Mouse (Mus musculus) intestine, embryonic 14.5 days (tissue): ENCODE measurements around the gene Cass4. TPM values are rescaled to one million over a fixed set of nuclear protein-coding genes. Genes with fewer than 3 reads are reported as not detected.

ENCODE experiments used
- ATAC-seq: fragments of 200-750 bp; cut with Nextera tagmentation; replicated peaks from 2 replicates; pipeline ENCODE4 v1.8.0; 2017; ENCODE audit warnings: low read depth, moderate number of reproducible peaks, moderate TSS enrichment, moderate library complexity; ENCODE audit not compliant: low FRiP score, low TSS enrichment
- DNase-seq: peaks from one replicate; pipeline ENCODE4 v3.0.0-alpha.2; 2018; ENCODE audit warnings: low spot score
- H3K27ac ChIP-seq: fragments of 300-500 bp; sonication (generic); 2 replicates; pipeline ENCODE4 v1.5.1; 2014; ENCODE audit warnings: low read depth, mild to moderate bottlenecking, control low read depth
- H3K27me3 ChIP-seq: fragments of 300-500 bp; sonication (generic); replicated peaks from 2 replicates; pipeline ENCODE4 v1.6.1; 2014; ENCODE audit warnings: low read length, control low read depth; ENCODE audit not compliant: control insufficient read depth, insufficient read depth
- H3K36me3 ChIP-seq: fragments of 300-500 bp; sonication (generic); 2 replicates; pipeline ENCODE4 v1.6.1; 2014; ENCODE audit warnings: low read length, control low read depth; ENCODE audit not compliant: control insufficient read depth, insufficient read depth
- H3K4me1 ChIP-seq: fragments of 300-500 bp; sonication (generic); replicated peaks from 2 replicates; pipeline ENCODE4 v1.6.1; 2014; ENCODE audit warnings: low read length, control low read depth, mixed read lengths; ENCODE audit not compliant: control insufficient read depth, insufficient read depth
- H3K4me2 ChIP-seq: fragments of 300-500 bp; sonication (generic); 2 replicates; pipeline ENCODE4 v1.6.1; 2014; ENCODE audit warnings: low read length
- H3K4me3 ChIP-seq: fragments of 300-500 bp; sonication (generic); 2 replicates; pipeline ENCODE4 v1.5.1; 2014; ENCODE audit warnings: low read depth, low read length, control low read depth, mixed read lengths
- H3K9ac ChIP-seq: fragments of 300-500 bp; sonication (generic); 2 replicates; pipeline ENCODE4 v1.6.1; 2014; ENCODE audit warnings: mild to moderate bottlenecking, low read length
- H3K9me3 ChIP-seq: fragments of 300-500 bp; sonication (generic); 2 replicates; pipeline ENCODE4 v1.6.1; 2016; ENCODE audit warnings: low read length, control low read depth; ENCODE audit not compliant: control insufficient read depth
- WGBS: fragments of 180-500 bp; shearing (Covaris S2); extraction: QIAGEN DNeasy Blood & Tissue Kit; methylation state at CpG from one replicate; pipeline ENCODE4 v1.1.7; 2014; 5-methylcytosine and 5-hydroxymethylcytosine counted together
- polyA plus RNA-seq: library from polyadenylated mRNA; unstranded; fragments of >200 nt; fragmentation: Nextera tagmentation; extraction: Ambion mirVana; gene quantifications from 2 replicates; pipeline ENCODE4 v1.2.1, GENCODE M21; 2014

Cass4 gene
- polyA plus RNA-seq, 1 experiment from 2014 or later, result 0.45 TPM

DNA sequence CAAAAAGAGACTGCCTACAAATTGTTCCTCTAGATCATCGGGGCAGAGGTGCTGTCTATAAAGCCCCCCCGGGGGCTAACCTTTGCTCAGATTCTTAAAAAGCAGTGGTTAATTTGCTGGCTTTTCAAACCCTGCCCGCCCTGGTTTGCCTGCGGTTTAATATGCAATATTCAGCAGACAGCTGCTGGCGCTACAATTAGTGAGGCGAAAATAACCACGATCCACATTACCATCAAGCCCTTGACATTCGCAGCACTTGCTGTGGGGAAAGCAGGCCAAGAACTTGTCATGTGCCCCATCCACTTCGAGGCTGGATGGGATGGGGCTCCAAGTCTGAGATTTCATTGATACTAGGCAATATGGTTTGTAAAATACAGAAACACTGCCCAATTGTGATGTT, 40.4 kb upstream of the Cass4 start:
- Histone ChIP-seq H3K4me1 (peaks cover 9% of the 10 kb centered on the region), H3K27ac (no peak overlapping the region), H3K4me3 (no peak overlapping the region), H3K9ac (no peak overlapping the region), H3K9me3 (no peaks in the 10 kb centered on the region), H3K4me2 (no peak overlapping the region), H3K27me3 (no peaks in the 10 kb centered on the region), H3K36me3 (peaks cover 43% of the 10 kb centered on the region)
- no peak for ATAC-seq
- DNase-seq, result no peak
- WGBS, result 87% methylated on average over 9 of the region's 9 CpGs

DNA sequence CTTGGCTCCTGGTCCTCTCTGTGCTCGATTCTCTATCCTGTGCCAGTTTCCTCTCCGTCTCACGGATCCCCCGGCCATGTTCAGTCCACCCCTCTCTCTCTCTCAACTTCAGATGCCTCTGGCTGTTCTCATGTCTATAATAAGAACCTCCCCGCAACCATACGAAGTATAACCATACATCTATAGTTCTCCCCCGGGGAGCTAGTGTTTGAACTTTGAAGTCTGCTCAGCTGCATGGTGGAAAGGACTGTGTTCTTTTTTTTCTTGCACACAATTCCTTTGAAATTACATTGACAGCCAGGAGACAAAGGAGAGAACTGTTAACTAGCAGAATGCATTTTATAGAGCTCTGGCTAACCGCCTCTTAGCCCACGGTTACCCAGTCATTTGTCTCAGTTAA, 38.8 kb upstream of the Cass4 start:
- ATAC-seq (no peak), DNase-seq (no peak)
- Histone ChIP-seq H3K4me2 (no peak overlapping the region), H3K27ac (no peak overlapping the region), H3K9me3 (no peaks in the 10 kb centered on the region), H3K4me1 (no peaks in the 10 kb centered on the region), H3K27me3 (no peaks in the 10 kb centered on the region), H3K4me3 (no peak overlapping the region), H3K36me3 (peaks cover 59% of the 10 kb centered on the region), H3K9ac (no peak overlapping the region)
- WGBS, result 80% methylated on average over 9 of the region's 9 CpGs

DNA sequence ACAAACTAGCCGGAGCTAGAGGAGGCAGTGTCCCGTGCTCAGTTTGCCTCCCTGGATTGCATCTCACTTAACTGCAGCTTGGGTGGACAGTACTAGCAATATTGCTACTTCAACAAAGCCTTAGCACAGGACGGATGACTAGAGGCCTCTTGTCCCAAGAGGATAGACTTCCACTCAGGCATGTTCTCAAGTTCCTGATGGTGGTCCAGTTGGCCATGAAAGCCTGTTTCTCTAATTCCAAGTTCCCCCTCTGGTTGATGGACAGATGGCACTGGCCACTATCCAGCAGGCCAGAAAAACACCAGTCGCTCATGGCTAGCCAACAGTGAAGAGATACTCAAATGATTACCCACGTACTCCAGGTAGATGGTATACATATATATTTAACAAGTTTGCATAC, 37.8 kb upstream of the Cass4 start:
- no peaks in the 10 kb centered on the region for H3K9me3 ChIP-seq
- H3K36me3 ChIP-seq, result peaks cover 69% of the 10 kb centered on the region
- H3K4me1 ChIP-seq, result no peaks in the 10 kb centered on the region
- ATAC-seq (no peak), DNase-seq (no peak)
- WGBS, result 89% methylated on average over 5 of the region's 5 CpGs
- H3K27ac ChIP-seq, result no peak overlapping the region
- no peak overlapping the region for H3K4me2 ChIP-seq
- H3K27me3 ChIP-seq, result no peaks in the 10 kb centered on the region
- H3K4me3 ChIP-seq, result no peak overlapping the region
- H3K9ac ChIP-seq, result no peak overlapping the region

DNA sequence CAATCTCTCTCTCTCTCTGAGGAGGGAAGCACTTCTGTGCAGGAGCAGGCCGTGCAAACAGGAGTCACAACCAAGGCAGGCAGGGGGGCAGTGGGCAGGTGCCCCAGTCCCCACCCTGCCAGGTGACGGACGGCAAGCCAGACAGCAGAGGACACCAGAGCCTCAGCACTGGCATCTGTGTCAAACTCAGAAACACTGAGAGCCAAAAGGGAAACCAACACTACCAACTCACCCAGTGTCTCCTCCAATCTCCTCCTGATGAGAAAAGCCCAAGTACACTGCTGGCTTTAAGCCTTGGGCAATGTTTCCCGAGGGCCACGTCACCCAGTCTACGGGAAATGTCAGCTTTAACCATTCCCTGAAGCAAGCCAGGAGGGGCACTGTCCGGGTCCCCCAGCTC, 30.4 kb upstream of the Cass4 start:
- Histone ChIP-seq H3K27me3 (no peaks in the 10 kb centered on the region), H3K4me2 (no peak overlapping the region), H3K9me3 (no peaks in the 10 kb centered on the region), H3K27ac (no peak overlapping the region), H3K4me1 (peaks cover 4% of the 10 kb centered on the region), H3K36me3 (peaks cover 96% of the 10 kb centered on the region), H3K4me3 (no peak overlapping the region), H3K9ac (no peak overlapping the region)
- 90% methylated on average over 7 of the region's 7 CpGs for WGBS
- no peak for ATAC-seq
- DNase-seq, result no peak

DNA sequence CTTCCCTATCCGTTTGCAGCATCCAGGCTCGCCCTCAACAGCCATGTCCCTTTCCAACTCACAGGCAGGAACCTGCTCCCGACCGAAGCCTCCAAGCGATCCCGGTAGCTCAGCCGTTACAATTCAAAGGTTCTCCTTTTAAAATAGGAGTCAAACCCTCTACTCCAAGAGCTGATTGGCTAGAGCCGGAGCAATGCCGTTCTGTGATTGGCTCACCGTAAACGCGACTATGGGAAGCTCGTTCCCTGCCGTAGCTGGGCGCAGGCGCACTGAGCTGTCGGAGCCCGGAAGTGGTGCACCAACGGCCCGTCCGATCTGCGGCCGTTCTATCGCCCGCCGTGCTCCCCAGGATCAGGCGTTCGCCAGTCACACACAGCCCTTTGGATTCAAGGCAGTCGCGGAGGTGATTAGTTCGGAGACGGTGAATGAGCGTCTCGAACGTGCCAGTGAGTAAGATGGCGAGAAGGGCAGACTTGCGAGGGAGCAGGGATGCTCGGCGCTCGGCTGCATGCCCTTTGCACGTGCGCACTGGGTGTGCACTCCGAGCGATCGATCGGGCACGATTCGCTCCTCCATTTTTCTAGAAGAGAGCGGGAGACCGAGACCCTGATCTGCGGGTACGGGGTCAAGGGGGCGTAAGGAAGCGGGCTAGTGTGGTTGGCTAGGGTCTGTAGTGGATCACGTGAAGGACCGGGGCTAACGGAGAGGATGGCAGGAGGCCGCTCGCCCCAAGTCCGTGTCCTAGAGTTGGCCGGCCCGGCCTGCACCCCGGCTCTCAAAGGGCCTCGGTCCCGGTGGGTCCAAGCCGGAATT, 23.0 kb upstream of the Cass4 start, which contains the start of the genes Aurka and Cstf1:
Gene Aurka (minus strand): TSS at position 125 of the 813 bp plus-strand sequence.
Gene Cstf1 (plus strand): TSS at position 271 of the 813 bp plus-strand sequence.
- H3K4me3 ChIP-seq, result peak within 1 kb of the TSS; percentile 97
- ATAC-seq (peak; percentile 99), DNase-seq (peak; percentile 98)
- H3K36me3 ChIP-seq, result peaks cover 58% of the 10 kb centered on the region
- peak within 1 kb of the TSS; percentile 88 for H3K9ac ChIP-seq
- no peaks in the 10 kb centered on the region for H3K9me3 ChIP-seq
- peak within 1 kb of the TSS; percentile 82 for H3K27ac ChIP-seq
- peak within 1 kb of the TSS; percentile 78 for H3K4me2 ChIP-seq
- peaks cover 28% of the 10 kb centered on the region for H3K4me1 ChIP-seq
- WGBS, result under 1% methylated on average over 65 of the region's 66 CpGs
- H3K27me3 ChIP-seq, result no peaks in the 10 kb centered on the region

DNA sequence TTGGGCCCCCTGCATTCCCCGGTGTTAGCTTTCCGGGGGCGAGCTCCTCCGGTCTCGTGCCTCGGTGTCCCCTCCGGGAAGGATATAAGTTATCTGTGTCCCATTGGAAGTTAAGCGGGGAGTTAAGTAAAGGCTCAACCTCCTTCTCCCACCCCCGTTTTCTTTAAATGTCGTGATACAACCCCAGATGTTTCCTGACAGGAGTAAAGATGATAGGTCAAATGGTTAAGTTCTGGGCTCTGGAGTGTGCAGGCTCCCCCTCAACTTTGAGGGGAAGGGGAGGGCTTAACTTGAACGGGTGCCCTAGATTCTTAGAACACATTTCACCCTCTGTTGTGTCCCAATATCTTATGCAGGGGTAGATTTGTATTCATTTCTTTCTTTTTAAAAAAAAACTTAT, 22.3 kb upstream of the Cass4 start:
- WGBS, result under 1% methylated on average over 11 of the region's 11 CpGs
- ATAC-seq (no peak), DNase-seq (no peak)
- H3K36me3 ChIP-seq, result peaks cover 60% of the 10 kb centered on the region
- H3K27me3 ChIP-seq, result no peaks in the 10 kb centered on the region
- H3K4me2 ChIP-seq, result peak overlapping the region; percentile 78
- H3K4me3 ChIP-seq, result peak overlapping the region; percentile 97
- H3K27ac ChIP-seq, result peak overlapping the region; percentile 82
- no peaks in the 10 kb centered on the region for H3K9me3 ChIP-seq
- H3K4me1 ChIP-seq, result peaks cover 28% of the 10 kb centered on the region
- peak overlapping the region; percentile 88 for H3K9ac ChIP-seq

DNA sequence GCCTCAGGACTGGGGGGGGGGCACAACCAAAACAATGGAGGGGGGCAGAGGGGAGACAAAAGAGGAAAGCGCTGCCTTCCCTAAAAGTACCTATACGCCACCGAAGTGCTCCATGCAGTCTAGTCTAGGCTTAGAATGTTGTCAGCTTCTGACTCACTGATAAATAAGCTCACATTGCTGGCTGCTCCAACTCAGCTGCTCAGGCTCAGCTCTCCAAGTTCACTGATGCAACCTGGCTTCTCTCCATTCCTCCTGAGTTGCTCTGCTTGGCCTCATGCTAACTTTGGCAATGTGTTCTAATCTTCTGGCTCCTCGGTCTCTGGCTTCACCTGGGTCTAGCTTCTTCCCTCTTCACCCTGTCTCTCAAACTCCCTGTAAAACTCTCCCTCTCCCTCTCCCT, 17.0 kb upstream of the Cass4 start:
- Histone ChIP-seq H3K9ac (no peak overlapping the region), H3K4me3 (no peak overlapping the region), H3K27ac (no peak overlapping the region), H3K9me3 (no peaks in the 10 kb centered on the region), H3K4me1 (peaks cover 6% of the 10 kb centered on the region), H3K36me3 (peaks cover 90% of the 10 kb centered on the region), H3K4me2 (no peak overlapping the region), H3K27me3 (no peaks in the 10 kb centered on the region)
- no peak for ATAC-seq
- WGBS, result 86% methylated on average over 4 of the region's 4 CpGs
- no peak for DNase-seq

DNA sequence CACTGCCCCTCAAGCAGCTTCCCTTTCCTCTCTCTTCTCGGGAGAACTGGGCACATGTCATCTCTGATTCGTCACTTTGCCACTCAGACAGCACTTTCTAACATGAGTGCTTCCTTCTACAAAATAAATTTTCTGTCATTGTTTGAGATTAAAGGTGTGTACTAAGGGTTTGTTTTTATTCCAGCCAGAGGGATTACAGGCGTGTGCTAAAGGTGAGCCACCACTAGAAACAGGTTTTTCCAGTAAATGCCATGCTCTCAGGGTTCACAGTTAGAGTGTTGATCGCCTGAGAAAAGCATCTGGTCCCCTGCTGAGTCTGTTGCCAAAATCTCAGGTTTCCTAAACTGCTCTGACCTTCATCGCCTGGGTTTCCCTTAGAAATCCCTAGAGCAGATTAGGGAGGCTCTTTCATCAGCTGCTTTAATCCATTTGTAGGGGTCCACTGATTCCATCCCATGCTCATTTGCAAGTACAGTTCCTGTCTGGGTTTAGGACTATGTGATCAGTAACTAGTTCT, 16.5 kb upstream of the Cass4 start:
- H3K27ac ChIP-seq, result no peak overlapping the region
- H3K27me3 ChIP-seq, result no peaks in the 10 kb centered on the region
- H3K4me3 ChIP-seq, result no peak overlapping the region
- ATAC-seq (no peak), DNase-seq (no peak)
- no peaks in the 10 kb centered on the region for H3K9me3 ChIP-seq
- WGBS, result 64% methylated on average over 5 of the region's 5 CpGs
- peaks cover 95% of the 10 kb centered on the region for H3K36me3 ChIP-seq
- H3K4me1 ChIP-seq, result peaks cover under 1% of the 10 kb centered on the region; the same call in 1 of the 2 replicates
- no peak overlapping the region for H3K9ac ChIP-seq
- H3K4me2 ChIP-seq, result no peak overlapping the region

DNA sequence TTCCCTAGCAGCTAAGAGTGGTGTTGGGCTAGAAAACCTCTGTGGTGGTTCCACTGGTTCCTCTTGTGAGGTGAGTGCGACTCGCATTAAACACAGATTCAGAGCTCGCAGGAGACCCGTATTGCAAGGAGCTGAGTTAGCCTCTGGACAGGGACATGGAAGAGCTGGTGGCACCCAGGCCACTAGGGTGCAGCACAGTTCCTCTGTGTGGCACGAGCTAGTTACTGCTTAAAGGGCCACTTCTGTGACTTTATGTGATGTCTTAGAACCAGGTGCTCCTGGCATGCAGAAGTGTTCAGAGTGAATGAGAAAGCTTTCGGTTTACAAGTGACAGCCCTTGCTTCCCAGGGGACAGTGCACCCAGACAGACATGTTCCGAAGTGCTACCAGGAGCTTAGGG, 15.3 kb upstream of the Cass4 start:
- Histone ChIP-seq H3K4me3 (no peak overlapping the region), H3K9me3 (no peaks in the 10 kb centered on the region), H3K27ac (no peak overlapping the region), H3K9ac (no peak overlapping the region), H3K27me3 (no peaks in the 10 kb centered on the region), H3K4me1 (no peaks in the 10 kb centered on the region), H3K36me3 (peaks cover 96% of the 10 kb centered on the region), H3K4me2 (no peak overlapping the region)
- ATAC-seq, result no peak
- WGBS, result 77% methylated on average over 7 of the region's 7 CpGs
- DNase-seq, result no peak
